Mouse (Mus musculus) left cerebral cortex, adult 18-20 months (tissue): ENCODE measurements around the gene C1galt1. TPM values are rescaled to one million over a fixed set of nuclear protein-coding genes. Genes with fewer than 3 reads are reported as not detected.

Source experiments
- DNase-seq, 2 experiments: peaks; one replicate each; pipeline ENCODE4 v3.0.0; 2021 to 2022; ENCODE audit warnings: low spot score in 2 of 2, mixed read lengths in 1 of 2
- total RNA-seq, 2 experiments: library from RNA; stranded (reverse); gene quantifications; 2 replicates each; pipeline ENCODE4 v1.2.3; 2021

The C1galt1 gene
- total RNA-seq, 2 experiments from 2014 or later: 10.8 to 13.3 TPM

DNA sequence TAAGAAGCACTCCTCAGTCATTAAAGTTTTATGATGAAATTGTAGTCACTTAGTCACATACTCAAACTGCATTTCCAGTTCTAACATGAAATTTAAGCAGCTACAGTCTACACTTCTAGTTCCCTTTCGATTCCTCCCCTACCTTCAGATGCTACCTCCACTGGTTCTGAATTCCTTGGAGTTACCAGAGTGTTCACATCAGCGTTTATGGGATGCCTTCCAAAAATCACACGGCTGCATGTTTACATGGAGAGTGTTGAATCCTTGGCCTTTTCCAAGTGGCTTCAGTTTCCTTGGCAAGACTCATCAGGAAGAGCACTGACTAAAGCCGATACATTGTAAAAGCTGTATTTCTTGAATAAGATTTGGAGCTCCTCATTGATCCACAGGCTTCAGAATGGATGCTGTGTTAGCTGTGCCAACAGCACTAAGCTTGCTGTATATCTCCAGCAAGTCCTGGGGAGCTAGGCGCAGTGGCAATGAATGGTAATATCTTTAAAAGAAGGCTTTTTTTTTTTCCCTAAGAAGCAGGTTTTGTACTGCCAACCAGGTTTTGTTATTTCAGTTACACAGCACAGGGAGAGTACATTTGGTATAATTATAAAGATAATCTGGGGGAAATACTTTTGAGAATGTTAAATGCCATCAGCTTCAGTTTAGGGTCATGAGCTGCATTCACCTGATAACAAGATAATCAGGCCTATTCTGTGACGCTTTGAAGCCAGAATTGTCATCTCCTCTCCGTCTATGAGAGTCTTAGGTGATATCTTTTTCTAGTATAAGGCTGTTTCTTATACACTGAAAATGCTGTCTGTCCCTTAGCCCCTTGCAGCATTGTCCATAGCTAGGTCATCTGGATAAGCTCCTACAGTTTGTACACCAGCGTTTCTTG, 13.0 kb downstream of the C1galt1 start:
- DNase-seq: no peak

GRCm38 (mm10) chr6:7858586-7858985, 13.9 kb downstream of the C1galt1 start:
- no peak for DNase-seq

- no peak for DNase-seq
These were observed 14.5 kb downstream of the C1galt1 start for GRCm38 (mm10) chr6:7859161-7859560.

DNA sequence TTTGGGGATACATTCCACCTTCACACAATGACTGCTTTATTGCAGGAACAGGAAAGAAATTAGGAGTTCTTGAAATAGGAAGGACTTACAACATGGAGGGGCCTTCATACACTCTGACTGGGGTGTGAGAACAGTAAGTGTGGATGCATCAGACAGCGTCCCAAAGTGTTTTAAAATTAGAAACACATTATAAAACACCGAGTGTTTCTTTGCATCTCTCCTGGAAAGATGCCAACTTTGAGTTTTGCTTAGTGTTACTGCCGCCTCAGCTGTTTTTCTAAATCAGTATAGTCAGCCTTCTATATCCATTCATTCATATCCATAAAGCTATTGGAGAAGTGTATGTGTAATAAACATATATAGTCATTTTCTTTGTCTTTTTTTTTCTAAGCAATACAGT, 16.4 kb downstream of the C1galt1 start:
- DNase-seq: no peak

DNA sequence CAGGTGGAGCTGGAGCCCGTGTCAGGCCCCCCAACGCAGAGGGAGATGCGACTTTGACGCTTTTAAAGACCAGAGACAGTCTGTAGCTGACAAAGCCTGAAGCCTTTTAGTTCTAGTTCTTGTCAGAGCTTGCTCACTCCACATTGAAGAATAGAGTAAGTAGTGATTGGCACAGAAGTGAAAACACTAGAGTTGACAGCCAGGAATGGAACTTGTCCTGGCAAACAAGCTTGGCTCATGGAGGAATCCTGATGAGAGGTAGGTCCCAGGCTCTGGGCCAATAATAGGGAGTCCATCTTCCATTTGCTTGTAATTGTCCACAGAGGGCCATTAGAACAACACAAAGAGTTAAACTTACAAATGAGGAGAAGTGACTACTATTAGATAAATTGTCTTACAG, 18.7 kb downstream of the C1galt1 start:
- no peak for DNase-seq

DNA sequence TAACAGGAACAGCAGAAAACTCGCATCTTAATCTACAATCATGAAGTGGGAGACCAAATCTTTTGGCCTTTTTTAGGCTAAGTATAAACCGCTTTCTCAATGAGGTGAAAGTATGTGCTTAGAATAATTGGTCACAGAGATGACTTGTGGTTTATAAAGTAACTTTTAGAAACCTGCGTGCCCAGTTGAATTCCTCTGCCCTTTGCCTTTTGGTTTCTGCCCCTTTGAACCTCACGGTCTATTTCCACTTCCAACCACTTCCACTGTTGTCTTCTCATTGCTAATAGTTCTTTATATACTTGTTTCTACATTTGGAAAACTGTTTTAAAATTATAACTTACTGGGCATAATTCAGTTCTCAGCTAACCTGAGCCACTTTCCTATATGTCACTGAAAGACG, 32.2 kb downstream of the C1galt1 start:
- DNase-seq: no peak

GRCm38 (mm10) chr6:7881595-7882128, 37.0 kb downstream of the C1galt1 start:
- no peak for DNase-seq

GRCm38 (mm10) chr6:7882520-7882919, 37.9 kb downstream of the C1galt1 start:
- no peak for DNase-seq

DNA sequence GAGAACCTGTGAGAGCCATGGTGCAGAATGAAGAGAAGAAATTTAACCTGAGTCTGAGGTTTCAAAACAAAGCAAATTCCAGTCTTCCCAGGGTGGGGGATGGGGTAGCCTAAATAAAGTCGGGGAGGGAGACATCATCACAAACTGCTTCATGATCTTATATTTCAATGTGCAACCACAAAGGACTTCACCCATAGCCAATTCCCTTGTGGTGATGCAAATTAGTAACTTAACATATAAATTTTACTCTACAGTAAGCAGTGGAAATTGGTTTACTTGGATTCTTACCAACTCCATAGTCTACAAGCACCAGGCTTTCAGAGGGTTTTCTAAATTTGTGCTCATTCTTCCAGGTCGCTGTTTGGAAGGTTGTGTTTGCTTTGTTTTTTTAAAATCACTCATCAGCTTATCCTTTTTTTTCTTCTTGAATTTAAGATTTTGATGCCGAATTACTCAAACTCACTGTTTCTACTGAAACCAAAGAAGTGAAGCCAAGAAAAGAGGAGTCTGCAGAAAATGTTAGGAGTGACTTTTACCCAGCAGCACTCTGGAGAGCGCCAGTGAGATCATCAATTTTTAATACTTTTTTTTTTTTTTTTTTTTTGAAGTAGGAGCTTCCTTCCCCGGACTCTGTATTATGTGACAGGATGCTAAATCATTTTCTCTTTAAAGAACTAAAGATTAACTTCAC, 41.5 kb downstream of the C1galt1 start:
- no peak for DNase-seq

DNA sequence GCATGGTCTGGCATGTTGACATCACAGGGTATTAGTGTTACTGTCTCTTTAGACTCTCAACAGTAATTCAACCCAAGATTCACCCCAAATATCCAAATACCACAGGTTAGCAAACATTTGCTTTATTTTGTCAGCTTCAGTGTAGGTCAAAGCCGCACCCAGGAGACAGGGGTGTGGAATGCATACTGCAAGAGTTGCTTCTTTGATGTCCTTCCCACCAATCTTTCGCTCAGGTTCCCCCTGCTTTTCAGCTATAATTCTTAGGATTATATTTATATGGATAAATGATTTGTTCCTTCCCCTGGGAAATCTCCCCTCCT, 42.0 kb downstream of the C1galt1 start:
- DNase-seq: no peak

GRCm38 (mm10) chr6:7896339-7896738, 51.7 kb downstream of the C1galt1 start:
- no peak for DNase-seq

- DNase-seq: no peak
These were observed 67.4 kb downstream of the C1galt1 start for GRCm38 (mm10) chr6:7912015-7912414.

Other genes starting within 250 kb of the C1galt1 start
- 100 to 1,000 TPM; 116 to 117 TPM for gene Asns, start 151.6 kb upstream of the C1galt1 start, total RNA-seq